Mouse (Mus musculus) lung, adult 2 months (tissue): Measurements from ENCODE around the gene Sytl1. TPM values are rescaled to one million over a fixed set of nuclear protein-coding genes. Genes with fewer than 3 reads are reported as not detected.

Experiments used
- DNase-seq: peaks from one replicate; pipeline ENCODE4 v3.0.0; 2022
- H3K4me1 ChIP-seq: fragments of 200-500 bp; 2 replicates; pipeline ENCODE4 v1.6.1; 2011; ENCODE audit warnings: low read length; ENCODE audit not compliant: control insufficient read depth, insufficient read depth
- H3K4me3 ChIP-seq: fragments of 200-500 bp; replicated peaks from 2 replicates; pipeline ENCODE3; 2011; ENCODE audit warnings: low read depth, mild to moderate bottlenecking, control low read depth, low read length; ENCODE audit errors: extremely low read depth
- CTCF ChIP-seq: fragments of 200-500 bp; IDR thresholded peaks from 2 replicates; pipeline ENCODE4 v1.5.1; 2011; ENCODE audit warnings: mild to moderate bottlenecking, low read length, control low read depth; ENCODE audit not compliant: insufficient read depth
- POLR2A ChIP-seq: fragments of 200-500 bp; IDR thresholded peaks from 2 replicates; pipeline ENCODE4 v1.6.1; 2011; ENCODE audit warnings: low read depth, mild to moderate bottlenecking, control low read depth, low read length, borderline replicate concordance; ENCODE audit errors: extremely low read depth
- WGBS: fragments of 180-500 bp; shearing (Covaris S2); methylation state at CpG from one replicate; pipeline ENCODE4 v1.1.7; 2018; 5-methylcytosine and 5-hydroxymethylcytosine counted together
- polyA plus RNA-seq: library from polyadenylated mRNA; depleted of rRNA; stranded (reverse); fragments of >200 nt; gene quantifications from 2 replicates; pipeline ENCODE4 v1.2.3, GENCODE M21; 2012

The Sytl1 gene
- polyA plus RNA-seq, 1 experiment, result 23.0 TPM

DNA sequence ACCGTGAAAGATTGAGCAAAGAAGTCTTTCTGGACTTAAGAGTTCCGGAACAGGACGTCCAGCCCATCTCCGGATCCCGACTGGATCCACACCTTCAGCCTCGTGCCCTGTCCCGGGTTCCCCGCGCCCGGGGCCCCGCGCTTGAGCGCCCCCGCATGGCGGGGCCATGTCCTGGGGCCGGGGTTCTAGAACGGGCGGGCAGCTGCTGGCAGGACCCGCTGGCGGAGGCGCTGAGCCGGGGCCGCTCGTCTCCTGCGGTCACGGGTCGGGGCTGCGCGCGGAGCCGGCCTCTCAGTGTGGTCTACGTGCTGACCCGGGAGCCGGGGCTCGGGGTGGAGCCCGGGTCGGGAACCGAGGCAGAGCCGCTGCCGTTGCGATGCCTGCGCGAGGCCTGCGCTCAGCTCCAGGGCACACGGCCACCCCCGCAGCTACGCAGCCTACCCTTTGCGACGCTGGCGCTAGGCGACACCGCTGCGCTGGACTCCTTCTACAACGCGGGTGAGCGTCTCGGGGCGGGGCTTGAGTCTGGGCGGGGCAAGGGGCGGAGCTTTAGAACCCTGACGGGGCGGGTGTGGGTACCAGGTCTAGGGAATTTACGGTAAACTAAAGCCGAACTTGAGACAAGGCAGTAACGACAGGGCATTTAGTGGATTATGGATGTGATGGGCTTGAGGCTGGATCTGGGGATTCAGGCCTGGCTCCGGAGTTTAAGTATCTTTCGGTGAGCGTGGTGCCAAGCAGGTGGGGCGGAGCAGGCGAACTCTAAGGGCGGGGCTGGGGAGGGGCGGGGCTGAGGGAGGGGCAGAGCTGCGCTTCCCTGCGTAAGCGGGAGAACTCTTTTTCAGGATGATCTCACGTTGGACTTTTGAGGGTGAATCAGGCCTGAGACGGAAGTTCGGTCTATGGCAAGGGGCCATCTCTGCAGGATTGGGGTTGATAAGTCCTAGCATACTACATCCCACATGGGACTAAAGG lies 21.7 kb downstream of the Sytl1 start:
- Histone ChIP-seq H3K4me1 (peaks cover 6% of the 10 kb centered on the region), H3K4me3 (peak overlapping the region; percentile 85)
- peak; percentile 99 for TF ChIP-seq POLR2A
- no peak for TF ChIP-seq CTCF
- WGBS, result under 1% methylated on average over 78 of the region's 78 CpGs
- DNase-seq, result peak; percentile 91

DNA sequence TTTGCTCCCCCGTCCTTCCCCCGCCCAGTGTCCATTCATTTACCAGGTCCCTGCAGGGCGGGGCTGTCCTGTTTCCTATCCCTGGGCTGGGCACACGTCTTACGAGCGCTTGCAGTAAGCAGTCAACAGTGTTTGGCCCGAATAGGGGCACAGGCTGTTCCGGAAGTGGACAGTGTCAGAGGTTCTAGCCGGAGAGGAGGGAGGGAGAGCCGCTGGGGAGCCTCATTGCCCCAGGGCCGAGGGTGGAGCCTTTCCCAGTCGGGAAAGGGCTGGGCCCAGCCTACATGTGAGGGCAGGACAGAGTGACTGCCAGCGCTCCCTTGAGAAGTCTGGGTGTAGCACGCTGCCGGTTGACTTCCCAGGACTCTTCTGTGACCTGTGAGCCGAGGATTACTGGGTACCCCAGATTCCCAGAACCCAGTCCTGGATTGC lies 22.4 kb downstream of the Sytl1 start, which contains the start of gene Map3k6:
Gene Map3k6, plus strand, starts transcription at position 329 of the 432 bp plus-strand sequence.
- H3K4me3 ChIP-seq, result peak within 1 kb of the TSS; percentile 85
- peak; percentile 82 for DNase-seq
- peaks cover 6% of the 10 kb centered on the region for H3K4me1 ChIP-seq
- WGBS, result 4% methylated on average over 16 of the region's 16 CpGs
- peak; percentile 99 for TF ChIP-seq POLR2A
- no peak for TF ChIP-seq CTCF

- DNase-seq, result no peak
- no peak overlapping the region for H3K4me3 ChIP-seq
- peaks cover 4% of the 10 kb centered on the region for H3K4me1 ChIP-seq
- no peak for TF ChIP-seq CTCF
- no peak for TF ChIP-seq POLR2A
- 47% methylated on average over 4 of the region's 4 CpGs for whole genome bisulfite sequencing
These were observed 25.0 kb downstream of the Sytl1 start for GRCm38 (mm10) chr4:133237911-133238310.

DNA sequence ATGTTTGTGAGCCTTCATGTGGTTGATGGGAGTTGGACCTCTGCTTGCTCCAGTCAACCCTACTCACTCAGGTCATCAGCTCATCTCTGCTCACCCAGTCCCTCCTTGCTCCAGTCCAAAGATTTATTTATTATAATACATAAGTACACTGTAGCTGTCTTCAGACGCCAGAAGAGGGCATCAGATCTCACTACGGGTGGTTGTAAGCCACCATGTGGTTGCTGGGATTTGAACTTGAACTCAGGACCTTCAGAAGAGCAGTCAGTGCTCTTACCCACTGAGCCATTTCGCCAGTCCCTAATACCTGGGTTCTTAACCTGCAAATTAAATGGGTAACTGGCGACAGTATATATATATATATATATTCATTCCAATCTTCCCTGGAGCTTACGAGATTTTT lies 27.5 kb downstream of the Sytl1 start:
- TF ChIP-seq CTCF (no peak), POLR2A (no peak)
- Histone ChIP-seq H3K4me3 (no peak overlapping the region), H3K4me1 (no peaks in the 10 kb centered on the region)
- 79% methylated on average over 5 of the region's 5 CpGs for WGBS
- no peak for DNase-seq

- no peak for TF ChIP-seq CTCF
- no peak for TF ChIP-seq POLR2A
- 53% methylated on average over 5 of the region's 5 CpGs for WGBS
- no peaks in the 10 kb centered on the region for H3K4me1 ChIP-seq
- no peak overlapping the region for H3K4me3 ChIP-seq
- DNase-seq, result no peak
These were observed 28.1 kb downstream of the Sytl1 start for GRCm38 (mm10) chr4:133234771-133235170.

DNA sequence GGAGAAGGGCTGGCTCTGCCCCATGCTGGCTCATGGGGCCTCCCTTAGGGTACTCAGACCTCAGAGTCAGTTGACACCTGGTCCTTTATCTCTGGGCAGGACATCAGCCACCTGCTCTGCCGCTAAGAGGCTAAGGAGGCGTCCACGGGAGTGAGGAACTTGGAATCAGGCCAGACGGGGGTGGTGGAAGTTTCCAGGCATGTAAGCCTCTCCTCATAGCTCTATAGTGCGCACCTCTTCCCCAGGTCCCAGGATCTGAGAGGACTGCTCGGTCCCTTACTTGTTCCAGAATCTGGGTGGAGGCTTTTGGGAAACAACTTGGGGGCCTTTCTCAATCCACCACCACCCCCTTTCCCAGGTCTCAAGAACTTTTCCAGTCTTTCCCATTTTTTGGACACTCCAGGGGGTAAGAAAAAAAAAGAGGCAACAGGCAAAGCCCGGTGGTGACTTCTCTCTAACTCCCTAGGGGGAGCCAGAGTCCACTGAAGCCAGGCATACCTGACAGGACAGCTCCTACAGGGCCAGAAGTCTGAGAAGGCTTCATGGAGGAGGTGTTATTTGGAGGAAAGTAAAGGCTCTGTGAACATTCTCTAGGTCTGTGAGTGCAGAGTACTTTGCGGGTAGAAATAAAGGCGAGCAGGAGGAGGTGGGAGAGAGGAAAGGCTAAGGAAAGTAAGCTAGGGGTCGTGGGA lies 29.5 kb downstream of the Sytl1 start:
- Histone ChIP-seq H3K4me3 (no peak overlapping the region), H3K4me1 (no peaks in the 10 kb centered on the region)
- 34% methylated on average over 10 of the region's 10 CpGs for WGBS
- no peak for DNase-seq
- TF ChIP-seq CTCF (peak; percentile 87), POLR2A (no peak)

- TF ChIP-seq CTCF (no peak), POLR2A (no peak)
- H3K4me1 ChIP-seq, result no peaks in the 10 kb centered on the region
- H3K4me3 ChIP-seq, result no peak overlapping the region
- 80% methylated on average over 8 of the region's 8 CpGs for WGBS
- no peak for DNase-seq
These were observed 33.3 kb downstream of the Sytl1 start for GRCm38 (mm10) chr4:133229582-133229981.

DNA sequence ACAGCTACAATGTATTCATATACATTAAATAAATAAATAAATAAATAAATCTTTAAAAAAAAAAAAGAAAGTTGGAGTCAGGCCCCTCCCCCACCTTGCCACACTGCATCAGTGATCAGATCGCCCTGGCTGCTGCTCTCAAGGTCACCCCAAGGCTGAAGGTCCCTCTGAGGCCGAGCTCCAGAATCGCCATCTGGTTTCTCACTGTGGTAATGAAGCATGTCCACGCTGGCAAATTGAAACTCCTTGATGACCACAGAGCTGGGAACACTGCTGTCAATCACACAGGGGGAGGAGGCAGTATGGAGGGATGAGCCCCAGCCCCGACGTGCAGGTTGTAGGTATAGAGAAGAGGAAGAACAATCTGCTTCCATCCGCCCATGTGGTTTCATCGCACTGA lies 35.3 kb downstream of the Sytl1 start:
- Histone ChIP-seq H3K4me1 (no peaks in the 10 kb centered on the region), H3K4me3 (no peak overlapping the region)
- WGBS, result 63% methylated on average over 8 of the region's 8 CpGs
- DNase-seq, result no peak
- TF ChIP-seq POLR2A (no peak), CTCF (no peak)

GRCm38 (mm10) chr4:133226073-133226472 lies 36.8 kb downstream of the Sytl1 start:
- no peak for DNase-seq
- 58% methylated on average over 10 of the region's 10 CpGs for WGBS
- TF ChIP-seq CTCF, result no peak
- TF ChIP-seq POLR2A, result no peak
- Histone ChIP-seq H3K4me3 (no peak overlapping the region), H3K4me1 (no peaks in the 10 kb centered on the region)
